Mouse (Mus musculus) kidney, embryonic 14.5 days (tissue): Measurements from ENCODE around the gene Sag. TPM values are rescaled to one million over a fixed set of nuclear protein-coding genes. Genes with fewer than 3 reads are reported as not detected.

Source experiments
- ATAC-seq: fragments of 200-750 bp; cut with Nextera tagmentation; 2 replicates; pipeline ENCODE4 v1.8.0; 2017; ENCODE audit warnings: moderate number of reproducible peaks, mild to moderate bottlenecking, moderate TSS enrichment, moderate library complexity; ENCODE audit not compliant: low FRiP score, low TSS enrichment
- H3K27ac ChIP-seq: fragments of 300-500 bp; sonication (generic); 2 replicates; pipeline ENCODE4 v1.5.1; 2014; ENCODE audit warnings: low read depth, mild to moderate bottlenecking, low read length, moderate library complexity, mixed read lengths
- H3K27me3 ChIP-seq: fragments of 300-500 bp; sonication (generic); 2 replicates; pipeline ENCODE4 v1.6.1; 2014; ENCODE audit warnings: mild to moderate bottlenecking, low read length; ENCODE audit not compliant: control insufficient read depth, insufficient read depth
- H3K36me3 ChIP-seq: fragments of 300-500 bp; sonication (generic); 2 replicates; pipeline ENCODE4 v1.6.1; 2014; ENCODE audit warnings: low read length, mixed read lengths; ENCODE audit not compliant: control insufficient read depth, insufficient read depth
- H3K4me1 ChIP-seq: fragments of 300-500 bp; sonication (generic); 2 replicates; pipeline ENCODE4 v1.6.1; 2014; ENCODE audit warnings: low read length, mixed read lengths; ENCODE audit not compliant: control insufficient read depth, insufficient read depth
- H3K4me2 ChIP-seq: fragments of 300-500 bp; sonication (generic); replicated peaks from 2 replicates; pipeline ENCODE4 v1.6.1; 2014; ENCODE audit warnings: low read depth, mild to moderate bottlenecking, low read length
- H3K4me3 ChIP-seq: fragments of 300-500 bp; sonication (generic); 2 replicates; pipeline ENCODE4 v1.5.1; 2014; ENCODE audit warnings: mild to moderate bottlenecking, low read length
- H3K9ac ChIP-seq: fragments of 300-500 bp; sonication (generic); 2 replicates; pipeline ENCODE4 v1.6.1; 2014; ENCODE audit warnings: low read depth, mild to moderate bottlenecking, low read length, moderate library complexity
- H3K9me3 ChIP-seq: fragments of 300-500 bp; sonication (generic); 2 replicates; pipeline ENCODE4 v1.6.1; 2016; ENCODE audit warnings: low read length; ENCODE audit not compliant: control insufficient read depth
- WGBS: fragments of 180-500 bp; shearing (Covaris S2); extraction: QIAGEN DNeasy Blood & Tissue Kit; methylation state at CpG from one replicate; pipeline ENCODE4 v1.1.7; 2014; 5-methylcytosine and 5-hydroxymethylcytosine counted together
- polyA plus RNA-seq: library from polyadenylated mRNA; unstranded; fragments of >200 nt; fragmentation: Nextera tagmentation; extraction: Ambion mirVana; gene quantifications from 2 replicates; pipeline ENCODE4 v1.2.1, GENCODE M21; 2014

The Sag gene
- polyA plus RNA-seq, 1 experiment from 2014 or later = 3.7 TPM

GRCm38 (mm10) chr1:87807751-87808150, 4.3 kb downstream of the Sag start:
- H3K9ac ChIP-seq = no peak overlapping the region
- H3K27ac ChIP-seq = no peak overlapping the region
- H3K4me2 ChIP-seq = no peak overlapping the region
- no peaks in the 10 kb centered on the region for H3K36me3 ChIP-seq
- H3K4me1 ChIP-seq = no peaks in the 10 kb centered on the region
- H3K4me3 ChIP-seq = no peak overlapping the region
- no peaks in the 10 kb centered on the region for H3K9me3 ChIP-seq
- no peak for ATAC-seq
- WGBS = 92% methylated on average over 1 of the region's 1 CpGs
- H3K27me3 ChIP-seq = no peaks in the 10 kb centered on the region

GRCm38 (mm10) chr1:87811391-87811790, 7.9 kb downstream of the Sag start:
- Histone ChIP-seq H3K27ac (no peak overlapping the region), H3K9ac (no peak overlapping the region), H3K4me1 (no peaks in the 10 kb centered on the region), H3K36me3 (no peaks in the 10 kb centered on the region), H3K27me3 (no peaks in the 10 kb centered on the region), H3K4me3 (no peak overlapping the region), H3K9me3 (no peaks in the 10 kb centered on the region), H3K4me2 (no peak overlapping the region)
- 88% methylated on average over 7 of the region's 7 CpGs for WGBS
- no peak for ATAC-seq

- ATAC-seq = no peak
- 63% methylated on average over 10 of the region's 10 CpGs for WGBS
- no peak overlapping the region for H3K4me2 ChIP-seq
- H3K9me3 ChIP-seq = no peaks in the 10 kb centered on the region
- no peak overlapping the region for H3K27ac ChIP-seq
- no peaks in the 10 kb centered on the region for H3K27me3 ChIP-seq
- H3K4me3 ChIP-seq = no peak overlapping the region
- H3K9ac ChIP-seq = no peak overlapping the region
- H3K4me1 ChIP-seq = no peaks in the 10 kb centered on the region
- H3K36me3 ChIP-seq = no peaks in the 10 kb centered on the region
Observed at GRCm38 (mm10) chr1:87812061-87812460, 8.6 kb downstream of the Sag start.

- no peak for ATAC-seq
- no peak overlapping the region for H3K27ac ChIP-seq
- H3K4me3 ChIP-seq = no peak overlapping the region
- 83% methylated on average over 6 of the region's 6 CpGs for WGBS
- H3K4me1 ChIP-seq = no peaks in the 10 kb centered on the region
- no peaks in the 10 kb centered on the region for H3K36me3 ChIP-seq
- H3K4me2 ChIP-seq = no peak overlapping the region
- H3K9me3 ChIP-seq = no peaks in the 10 kb centered on the region
- H3K27me3 ChIP-seq = no peaks in the 10 kb centered on the region
- no peak overlapping the region for H3K9ac ChIP-seq
Observed at GRCm38 (mm10) chr1:87813155-87813554, 9.7 kb downstream of the Sag start.

GRCm38 (mm10) chr1:87813681-87814080, 10.2 kb downstream of the Sag start:
- 79% methylated on average over 7 of the region's 7 CpGs for WGBS
- Histone ChIP-seq H3K9me3 (no peaks in the 10 kb centered on the region), H3K36me3 (no peaks in the 10 kb centered on the region), H3K4me1 (no peaks in the 10 kb centered on the region), H3K4me3 (no peak overlapping the region), H3K4me2 (no peak overlapping the region), H3K9ac (no peak overlapping the region), H3K27me3 (no peaks in the 10 kb centered on the region), H3K27ac (no peak overlapping the region)
- no peak for ATAC-seq

- H3K4me1 ChIP-seq = 0 out of 2 replicates have a peak, but pooled peaks cover 3% of the 10 kb centered on the region
- 89% methylated on average over 10 of the region's 10 CpGs for WGBS
- H3K27ac ChIP-seq = no peak overlapping the region
- no peaks in the 10 kb centered on the region for H3K9me3 ChIP-seq
- no peaks in the 10 kb centered on the region for H3K27me3 ChIP-seq
- H3K4me3 ChIP-seq = no peak overlapping the region
- ATAC-seq = no peak
- H3K9ac ChIP-seq = no peak overlapping the region
- no peak overlapping the region for H3K4me2 ChIP-seq
- no peaks in the 10 kb centered on the region for H3K36me3 ChIP-seq
Observed at GRCm38 (mm10) chr1:87824420-87824995, 21.0 kb downstream of the Sag start.

GRCm38 (mm10) chr1:87825281-87825680, 21.8 kb downstream of the Sag start:
- Histone ChIP-seq H3K36me3 (no peaks in the 10 kb centered on the region), H3K27ac (no peak overlapping the region), H3K4me1 (0 out of 2 replicates have a peak, but pooled peaks cover 3% of the 10 kb centered on the region), H3K4me2 (no peak overlapping the region), H3K4me3 (no peak overlapping the region), H3K27me3 (no peaks in the 10 kb centered on the region), H3K9me3 (no peaks in the 10 kb centered on the region), H3K9ac (no peak overlapping the region)
- ATAC-seq = no peak
- WGBS = 87% methylated on average over 5 of the region's 5 CpGs

- Histone ChIP-seq H3K4me1 (0 out of 2 replicates have a peak, but pooled peaks cover 3% of the 10 kb centered on the region), H3K27ac (no peak overlapping the region), H3K27me3 (no peaks in the 10 kb centered on the region), H3K36me3 (no peaks in the 10 kb centered on the region), H3K9me3 (no peaks in the 10 kb centered on the region), H3K4me2 (no peak overlapping the region), H3K9ac (no peak overlapping the region), H3K4me3 (no peak overlapping the region)
- 82% methylated on average over 6 of the region's 6 CpGs for WGBS
- ATAC-seq = no peak
Observed at GRCm38 (mm10) chr1:87825991-87826390, 22.5 kb downstream of the Sag start.

GRCm38 (mm10) chr1:87826474-87826873, 23.0 kb downstream of the Sag start:
- ATAC-seq = no peak

More at GRCm38 (mm10) chr1:87826474-87826873, 23.0 kb downstream of the Sag start:
- no peaks in the 10 kb centered on the region for H3K27me3 ChIP-seq
- H3K36me3 ChIP-seq = no peaks in the 10 kb centered on the region
- 0 out of 2 replicates have a peak, but pooled peaks cover 3% of the 10 kb centered on the region for H3K4me1 ChIP-seq
- WGBS = 73% methylated on average over 2 of the region's 2 CpGs
- no peak overlapping the region for H3K27ac ChIP-seq
- H3K9ac ChIP-seq = no peak overlapping the region
- no peak overlapping the region for H3K4me2 ChIP-seq
- H3K9me3 ChIP-seq = no peaks in the 10 kb centered on the region
- no peak overlapping the region for H3K4me3 ChIP-seq
